Mouse (Mus musculus): Measurements from ENCODE around the gene Rspo3.

GRCm38 (mm10) chr10:29555983-29556382 is 20.3 kb upstream of the Rspo3 start:
- TF ChIP-seq GATA1 (IDR thresholded peaks at IDR 0.05; ENCODE audit: low read length), result no peak
- no peak for TF ChIP-seq TAL1 (IDR thresholded peaks at IDR 0.05; ENCODE audit: low read length)

All from erythroblast, embryonic 14.5 days (primary cell).